Mouse (Mus musculus) liver, adult 2 months (tissue): ENCODE data around the gene Phldb1.

Source experiments
- CTCF ChIP-seq: fragments of 200-500 bp; IDR thresholded peaks from 2 replicates; pipeline ENCODE4 v1.5.1; 2011; ENCODE audit warnings: low read depth, low read length, control low read depth
- POLR2A ChIP-seq: fragments of 200-500 bp; IDR thresholded peaks from 2 replicates; pipeline ENCODE4 v1.6.1; 2011; ENCODE audit warnings: low read length, control low read depth; ENCODE audit not compliant: insufficient read depth; ENCODE audit errors: extremely low read depth

GRCm38 (mm10) chr9:44732130-44732549 lies 2.9 kb downstream of the Phldb1 start:
- TF ChIP-seq CTCF (no peak), POLR2A (no peak)
